In genomic region chr1:78196751-78197311, GRCm38 (mm10) we compare ENCODE assay signal across 8 mouse cellular contexts. TPM values are rescaled to one million over a fixed set of nuclear protein-coding genes. Genes with fewer than 3 reads are reported as not detected.
DNase-seq lines count a peak whose midpoint lies in the region; ATAC-seq and TF ChIP-seq lines count a peak whose summit lies in the region.

Gene Pax3 (minus strand): TSS chr1:78197134.

- WGBS in kidney, embryonic 14.5 days, result 0% methylated on average over 36 of the region's 37 CpGs
- WGBS in heart, embryonic 12.5 days, result under 1% methylated on average over 37 of the region's 37 CpGs
- under 1% methylated on average over 37 of the region's 37 CpGs for WGBS in liver, embryonic 13.5 days (ENCODE audit: insufficient replicate concordance)

- H3K27me3 ChIP-seq in kidney, embryonic 14.5 days (ENCODE audit: control insufficient read depth, insufficient read depth, low read length), result peaks cover 98% of the 10 kb centered on the region
- H3K27me3 ChIP-seq in heart, embryonic 12.5 days (replicated peaks), result peaks cover 92% of the 10 kb centered on the region
- peaks cover 100% of the 10 kb centered on the region for H3K27me3 ChIP-seq in liver, embryonic 13.5 days

- no peak for DNase-seq in kidney, postnatal 4 days
- DNase-seq in liver, embryonic 13.5 days, result no peak
- DNase-seq in frontal cortex, postnatal 14 days (ENCODE audit: low spot score in 2 of 2), result no peak
- DNase-seq in right cerebral cortex, postnatal 36 days (ENCODE audit: low spot score in 2 of 2), result no peak
- no peak for DNase-seq in left cerebral cortex, postnatal 14 days (ENCODE audit: low spot score in 2 of 2)

- no peaks in the 10 kb centered on the region for H3K9me3 ChIP-seq in kidney, embryonic 14.5 days (ENCODE audit: control insufficient read depth, low read length)
- no peaks in the 10 kb centered on the region for H3K9me3 ChIP-seq in heart, embryonic 12.5 days (replicated peaks)
- no peaks in the 10 kb centered on the region for H3K9me3 ChIP-seq in liver, embryonic 13.5 days (replicated peaks)

- no peak within 1 kb of the TSS for H3K9ac ChIP-seq in kidney, embryonic 14.5 days (ENCODE audit: low read depth, low read length)
- no peak within 1 kb of the TSS for H3K9ac ChIP-seq in heart, embryonic 12.5 days
- H3K9ac ChIP-seq in liver, embryonic 13.5 days, result no peak within 1 kb of the TSS

- TF ChIP-seq CTCF in bone marrow macrophage, adult 2 months (IDR thresholded peaks at IDR 0.05; ENCODE audit: low read depth, low read length), result no peak

- no peaks in the 10 kb centered on the region for H3K36me3 ChIP-seq in kidney, embryonic 14.5 days (ENCODE audit: control insufficient read depth, insufficient read depth, low read length)
- no peaks in the 10 kb centered on the region for H3K36me3 ChIP-seq in heart, embryonic 12.5 days
- no peaks in the 10 kb centered on the region for H3K36me3 ChIP-seq in liver, embryonic 13.5 days

- H3K4me3 ChIP-seq in kidney, embryonic 14.5 days (ENCODE audit: low read length), result peak within 1 kb of the TSS; percentile 24
- H3K4me3 ChIP-seq in bone marrow macrophage, adult 2 months (ENCODE audit: insufficient read depth, low read length), result peak within 1 kb of the TSS; percentile 27
- peak within 1 kb of the TSS; percentile 42 for H3K4me3 ChIP-seq in heart, embryonic 12.5 days
- peak within 1 kb of the TSS; percentile 21; the same call in 1 of the 2 replicates for H3K4me3 ChIP-seq in liver, embryonic 13.5 days (replicated peaks)

- ATAC-seq in kidney, embryonic 14.5 days (ENCODE audit: low FRiP score, low TSS enrichment), result peak; percentile 26; the same call in 1 of the 2 replicates
- no peak for ATAC-seq in heart, embryonic 12.5 days (ENCODE audit: insufficient number of reproducible peaks, low FRiP score)
- ATAC-seq in liver, embryonic 13.5 days (ENCODE audit: low read depth), result no peak

- TF ChIP-seq POLR2A in bone marrow macrophage, adult 2 months (IDR thresholded peaks at IDR 0.05; ENCODE audit: borderline replicate concordance, low read depth, low read length), result no peak

- 0 out of 2 replicates have a peak, but pooled peaks cover 7% of the 10 kb centered on the region for H3K4me1 ChIP-seq in kidney, embryonic 14.5 days (ENCODE audit: control insufficient read depth, insufficient read depth, low read length)
- H3K4me1 ChIP-seq in bone marrow macrophage, adult 2 months (ENCODE audit: control insufficient read depth, insufficient read depth, low read length), result peaks cover 9% of the 10 kb centered on the region
- H3K4me1 ChIP-seq in heart, embryonic 12.5 days (replicated peaks), result peaks cover 13% of the 10 kb centered on the region
- H3K4me1 ChIP-seq in liver, embryonic 13.5 days (replicated peaks), result peaks cover 3% of the 10 kb centered on the region; the same call in 1 of the 2 replicates

- peak within 1 kb of the TSS; percentile 39 for H3K4me2 ChIP-seq in kidney, embryonic 14.5 days (replicated peaks; ENCODE audit: low read depth, low read length)
- peak within 1 kb of the TSS; percentile 64 for H3K4me2 ChIP-seq in heart, embryonic 12.5 days
- H3K4me2 ChIP-seq in liver, embryonic 13.5 days, result peak within 1 kb of the TSS; percentile 27

- intact Hi-C loops in left cerebral cortex, postnatal 14 days (cut with DNase I), result no loop called here

- no peak within 1 kb of the TSS for H3K27ac ChIP-seq in kidney, embryonic 14.5 days (ENCODE audit: low read depth, low read length)
- no peak within 1 kb of the TSS for H3K27ac ChIP-seq in bone marrow macrophage, adult 2 months (ENCODE audit: insufficient read depth, low read depth, low read length)
- H3K27ac ChIP-seq in heart, embryonic 12.5 days (ENCODE audit: poor library complexity, severe bottlenecking), result no peak within 1 kb of the TSS
- no peak within 1 kb of the TSS for H3K27ac ChIP-seq in liver, embryonic 13.5 days

RNA-seq across cellular contexts. Expression of gene Pax3, which starts in this region (rescaled TPM):
- polyA plus RNA-seq in kidney, embryonic 14.5 days (2014; fragmentation: Nextera tagmentation; extraction: Ambion mirVana), result 0.14 TPM in 2 replicates
- not detected in 2 replicates for polyA plus RNA-seq in bone marrow macrophage, adult 2 months (2012; ENCODE audit: insufficient read depth, insufficient read length, missing spikeins)
- 0.10 and 0.12 TPM in 2 replicates for polyA plus RNA-seq in heart, embryonic 12.5 days (2016; fragmentation: Nextera tagmentation; extraction: Ambion mirVana)
- 0.06 TPM in 1 of 2 replicates, not detected in the other for polyA plus RNA-seq in liver, embryonic 13.5 days (2015; fragmentation: Nextera tagmentation; extraction: Ambion mirVana)
- total RNA-seq in left cerebral cortex, postnatal 14 days (2021), result under 1 TPM in 1 of 2 experiments, not detected in 1; 0.13 TPM

Comparison
In these comparisons a context has a peak if more than half of its experiments do, and no peak if none do; other contexts are left out.
1. Peak in ATAC-seq, H3K4me3 ChIP-seq and H3K4me2 ChIP-seq in kidney, embryonic 14.5 days; RNA of the gene not detected or under 1 TPM.